Mouse (Mus musculus) G1E (cell line): ENCODE measurements around the gene Il17rc.
A peak's percentile ranks its signal among the peaks of the same experiment; 100 is the strongest.

ENCODE experiments used
- CTCF ChIP-seq: IDR thresholded peaks from 2 replicates; pipeline ENCODE4 v1.5.1; 2012; ENCODE audit warnings: low read depth, low read length, inconsistent platforms, mixed read lengths
- GATA1 ChIP-seq: IDR thresholded peaks from 2 replicates; pipeline ENCODE4 v1.6.1; 2012; ENCODE audit warnings: borderline replicate concordance, low read length, inconsistent platforms, mixed read lengths

- TF ChIP-seq CTCF = peak; percentile 74
- no peak for TF ChIP-seq GATA1
These were observed 2.2 kb upstream of the Il17rc start for GRCm38 (mm10) chr6:113469021-113469420.
